ENCODE assay signal across 19 mouse cellular contexts in genomic region chr15:83410735-83411134, GRCm38 (mm10). TPM values are rescaled to one million over a fixed set of nuclear protein-coding genes. Genes with fewer than 3 reads are reported as not detected.
DNase-seq lines count a peak whose midpoint lies in the region; ATAC-seq and TF ChIP-seq lines count a peak whose summit lies in the region.
"Had no signal": no experiment of that assay in that cellular context is flagged by ENCODE, and none has a peak within 500 bp of the region (broad histone marks: within the 10 kb centered on the region; RNA-seq: fewer than 3 reads in every experiment).

No protein-coding gene starts in this region.

- intact Hi-C loops in heart, adult 2 months (cut with DNase I), result loop anchor here (10.0 kb wide), 1 partner anchor 64 kb away; no protein-coding TSS in a partner anchor
- intact Hi-C loops in heart, postnatal 14 days (cut with DNase I), result no loop called here

- no peak for TF ChIP-seq CTCF in heart, adult 2 months (IDR thresholded peaks at IDR 0.05)

- H3K4me1 ChIP-seq in heart, adult 2 months (ENCODE audit: control insufficient read depth, insufficient read depth, low read length), result peaks cover 43% of the 10 kb centered on the region
- peaks cover 42% of the 10 kb centered on the region for H3K4me1 ChIP-seq in heart, embryonic 16.5 days (ENCODE audit: control insufficient read depth, insufficient read depth, low read length)
- H3K4me1 ChIP-seq in lung, embryonic 16.5 days (replicated peaks; ENCODE audit: control insufficient read depth, insufficient read depth, low read length), result peaks cover 17% of the 10 kb centered on the region
- H3K4me1 ChIP-seq: forebrain, embryonic 12.5 days had no signal

- no peak for DNase-seq in heart, adult 2 months
- DNase-seq in heart, adult 8-10 months (ENCODE audit: low spot score), result no peak
- DNase-seq in heart, postnatal 14 days, result no peak
- no peak for DNase-seq in lung, postnatal 10 days
- DNase-seq: cerebellum, adult 9-10 months; gastrocnemius, postnatal 10 days; kidney, adult 2 months; kidney, postnatal 10 days; lung, adult 18-20 months; right cerebral cortex, postnatal 4 days; thymus, postnatal 25 days had no signal

- no peak overlapping the region for H3K9ac ChIP-seq in heart, adult 2 months (ENCODE audit: low read depth, low read length)
- no peak overlapping the region for H3K9ac ChIP-seq in heart, embryonic 16.5 days (ENCODE audit: low read length)
- H3K9ac ChIP-seq in lung, embryonic 16.5 days (ENCODE audit: low read length), result no peak overlapping the region
- H3K9ac ChIP-seq: forebrain, embryonic 12.5 days had no signal

- no peaks in the 10 kb centered on the region; the same call in 1 of the 2 replicates for H3K9me3 ChIP-seq in heart, embryonic 16.5 days (replicated peaks; ENCODE audit: control insufficient read depth, low read length)
- H3K9me3 ChIP-seq in lung, embryonic 16.5 days (ENCODE audit: control insufficient read depth, low read length), result no peaks in the 10 kb centered on the region
- H3K9me3 ChIP-seq: embryonic facial prominence, embryonic 10.5 days; forebrain, embryonic 12.5 days; midbrain, embryonic 10.5 days had no signal

- no peaks in the 10 kb centered on the region for H3K27me3 ChIP-seq in heart, adult 2 months (ENCODE audit: control insufficient read depth, insufficient read depth, low read length)
- H3K27me3 ChIP-seq in heart, embryonic 16.5 days (ENCODE audit: control insufficient read depth, insufficient read depth, low read length), result no peaks in the 10 kb centered on the region
- no peaks in the 10 kb centered on the region for H3K27me3 ChIP-seq in lung, embryonic 16.5 days (ENCODE audit: control insufficient read depth, insufficient read depth, low read depth, low read length)
- H3K27me3 ChIP-seq: forebrain, embryonic 12.5 days; Patski had no signal

- no peak for ATAC-seq in heart, embryonic 16.5 days (replicated peaks; ENCODE audit: extremely low read depth, insufficient read depth, low FRiP score)
- ATAC-seq in lung, embryonic 16.5 days (ENCODE audit: low read depth), result peak; percentile 53; the same call in 1 of the 2 replicates
- ATAC-seq in monocyte, adult 5-6 weeks (replicated peaks; ENCODE audit: insufficient number of reproducible peaks, low FRiP score, low TSS enrichment, poor library complexity, severe bottlenecking), result no peak
- ATAC-seq: CD4-positive, CD25-positive, alpha-beta regulatory T cell, adult 4 months; Patski had no signal

- no peak overlapping the region for H3K4me2 ChIP-seq in heart, embryonic 16.5 days (ENCODE audit: low read depth, low read length)
- no peak overlapping the region for H3K4me2 ChIP-seq in lung, embryonic 16.5 days (ENCODE audit: low read depth, low read length)
- H3K4me2 ChIP-seq: forebrain, embryonic 12.5 days had no signal

- peaks cover 8% of the 10 kb centered on the region; the same call in 1 of the 2 replicates for H3K36me3 ChIP-seq in heart, adult 2 months (ENCODE audit: control insufficient read depth, insufficient read depth, low read length)
- H3K36me3 ChIP-seq in heart, embryonic 16.5 days (ENCODE audit: control insufficient read depth, insufficient read depth), result no peaks in the 10 kb centered on the region
- H3K36me3 ChIP-seq in lung, embryonic 16.5 days (ENCODE audit: control insufficient read depth, insufficient read depth, low read length), result no peaks in the 10 kb centered on the region
- H3K36me3 ChIP-seq: forebrain, embryonic 12.5 days; midbrain, embryonic 10.5 days had no signal

- peaks cover 14% of the 10 kb centered on the region for H3K79me2 ChIP-seq in heart, adult 2 months (replicated peaks; ENCODE audit: control insufficient read depth, insufficient read depth, low read length)

- TF ChIP-seq EP300 in heart, adult 2 months (IDR thresholded peaks at IDR 0.05; ENCODE audit: insufficient read depth, low read depth, low read length), result no peak

- H3K27ac ChIP-seq in heart, adult 2 months, result peak overlapping the region; percentile 51
- peak overlapping the region; percentile 66 for H3K27ac ChIP-seq in heart, embryonic 16.5 days (ENCODE audit: low read length)
- H3K27ac ChIP-seq in lung, embryonic 16.5 days (ENCODE audit: low read length), result peak overlapping the region; percentile 85
- H3K27ac ChIP-seq: embryonic facial prominence, embryonic 10.5 days; forebrain, embryonic 12.5 days; midbrain, embryonic 10.5 days had no signal

- no peak for TF ChIP-seq POLR2A in heart, adult 2 months (IDR thresholded peaks at IDR 0.05; ENCODE audit: insufficient read depth, low read depth, low read length)

- WGBS in heart, adult 2 months, result 74% methylated on average over 4 of the region's 4 CpGs
- 65% methylated on average over 4 of the region's 4 CpGs for WGBS in heart, embryonic 16.5 days
- WGBS in lung, embryonic 16.5 days, result 58% methylated on average over 4 of the region's 4 CpGs

- H3K4me3 ChIP-seq in heart, adult 2 months, result no peak overlapping the region
- H3K4me3 ChIP-seq in heart, embryonic 16.5 days (ENCODE audit: low read length), result no peak overlapping the region
- no peak overlapping the region for H3K4me3 ChIP-seq in lung, embryonic 16.5 days (ENCODE audit: low read length)
- H3K4me3 ChIP-seq: embryonic facial prominence, embryonic 10.5 days; forebrain, embryonic 12.5 days; midbrain, embryonic 10.5 days had no signal

RNA-seq across cellular contexts. Expression of gene Pacsin2, which starts 53.7 kb away (rescaled TPM):
- total RNA-seq in heart, adult 2 months (2021), result 100 to 1,000 TPM; 200 to 246 TPM
- polyA plus RNA-seq in heart, adult 2 months (2012; rRNA removed), result 111 and 169 TPM in 2 replicates
- 100 to 1,000 TPM; 209 to 267 (median 247) TPM for total RNA-seq in heart, adult 8-10 months (2022)
- polyA plus RNA-seq in heart, embryonic 16.5 days (2015; fragmentation: Nextera tagmentation; extraction: Ambion mirVana), result 73.3 and 74.2 TPM in 2 replicates
- 100 to 1,000 TPM; 156 to 165 TPM for total RNA-seq in heart, postnatal 14 days (2021)
- 71.4 and 73.6 TPM in 2 replicates for polyA plus RNA-seq in lung, embryonic 16.5 days (2015; fragmentation: Nextera tagmentation; extraction: Ambion mirVana)
- 92.8 to 153 TPM (median 103 TPM) in 3 replicates for total RNA-seq in monocyte, adult 5-6 weeks (2017)
